Mouse (Mus musculus) ES-Bruce4 (cell line): ENCODE data around the gene F12.

ENCODE experiments used
- CTCF ChIP-seq: IDR thresholded peaks from one replicate; pipeline ENCODE4 v1.8.1; 2011; ENCODE audit warnings: low read depth, low read length
- POLR2A ChIP-seq: IDR thresholded peaks from one replicate; pipeline ENCODE4 v1.8.1; 2011; ENCODE audit warnings: low read length; ENCODE audit not compliant: insufficient read depth

DNA sequence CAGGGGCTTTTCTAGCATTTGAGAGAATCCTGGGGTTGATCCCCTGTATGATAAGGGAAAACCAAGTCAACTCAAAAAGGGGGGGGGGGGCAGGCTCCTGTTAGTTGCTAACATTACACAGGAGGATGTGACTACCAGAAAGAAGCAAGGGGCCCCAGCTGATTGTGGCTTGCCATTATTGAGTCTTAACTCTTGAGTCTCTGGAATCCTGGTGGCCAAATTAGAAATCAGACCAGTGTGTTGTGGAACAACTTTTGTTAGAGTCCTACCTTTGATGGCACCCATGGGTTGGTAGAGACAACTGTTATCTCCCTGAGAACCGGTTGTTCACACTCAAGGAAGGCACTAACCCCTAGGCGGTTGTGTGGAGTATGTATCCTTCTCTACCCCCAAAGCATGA, 36.4 kb upstream of the F12 start:
- TF ChIP-seq POLR2A = no peak
- no peak for TF ChIP-seq CTCF
